Mouse (Mus musculus) lung, postnatal 4 days (tissue): Measurements from ENCODE around the gene Mks1.
"Not testable (repeated sequence)": the region's sequence is repeated elsewhere in the genome, so short reads cannot be mapped to it uniquely, and the experiment has no call there.

Experiments
- DNase-seq, 2 experiments: peaks; one replicate each; pipeline ENCODE4 v3.0.0; 2021

Gene Mks1

GRCm38 (mm10) chr11:87852690-87853596, at the start of gene Mks1:
TSS of gene Mks1 (plus strand) at chr11:87853215.
- peak; percentile 92 to 93 for DNase-seq

- peak in 1 of 2 experiments; percentile 29 for DNase-seq
These were observed 47.6 kb upstream of the Mks1 start for GRCm38 (mm10) chr11:87805448-87805847.

GRCm38 (mm10) chr11:87807433-87807832, 45.6 kb upstream of the Mks1 start:
- no peak for DNase-seq

- DNase-seq: no peak
These were observed 44.8 kb upstream of the Mks1 start for GRCm38 (mm10) chr11:87808236-87808635.

- DNase-seq: no peak
These were observed 41.6 kb upstream of the Mks1 start for GRCm38 (mm10) chr11:87811396-87811795.

- DNase-seq: no peak
These were observed 38.2 kb upstream of the Mks1 start for GRCm38 (mm10) chr11:87814831-87815230.

GRCm38 (mm10) chr11:87816707-87817442, 36.1 kb upstream of the Mks1 start:
- peak in 1 of 2 experiments; percentile 41 for DNase-seq

GRCm38 (mm10) chr11:87817443-87817773, 35.6 kb upstream of the Mks1 start:
- DNase-seq: no peak

- no peak for DNase-seq
These were observed 31.5 kb upstream of the Mks1 start for GRCm38 (mm10) chr11:87821502-87821901.

- no peak for DNase-seq
These were observed 24.6 kb upstream of the Mks1 start, which contains the start of gene Lpo for GRCm38 (mm10) chr11:87828239-87828900. TSS of gene Lpo (minus strand) at chr11:87828289.

GRCm38 (mm10) chr11:87840676-87841075, 12.3 kb upstream of the Mks1 start:
- DNase-seq: peak in 1 of 2 experiments; percentile 23

- no peak for DNase-seq
These were observed 11.6 kb upstream of the Mks1 start for GRCm38 (mm10) chr11:87841436-87841835.

- no peak for DNase-seq
These were observed 5.9 kb upstream of the Mks1 start for GRCm38 (mm10) chr11:87846968-87847600.

- no peak for DNase-seq
These were observed 5.1 kb upstream of the Mks1 start for GRCm38 (mm10) chr11:87847884-87848283.

GRCm38 (mm10) chr11:87853597-87853954, 561 bp downstream of the Mks1 start:
- peak in 1 of 2 experiments; percentile 17 for DNase-seq

- DNase-seq: no peak
These were observed 1.5 kb downstream of the Mks1 start for GRCm38 (mm10) chr11:87854550-87854949.

GRCm38 (mm10) chr11:87859273-87859672, 6.3 kb downstream of the Mks1 start:
- peak in 1 of 2 experiments; percentile 12 for DNase-seq

- no peak for DNase-seq
These were observed 7.4 kb downstream of the Mks1 start for GRCm38 (mm10) chr11:87860426-87860825.

- DNase-seq: no peak
These were observed 9.8 kb downstream of the Mks1 start for GRCm38 (mm10) chr11:87862805-87863204.

GRCm38 (mm10) chr11:87866891-87867290, 13.9 kb downstream of the Mks1 start:
- not testable (repeated sequence) for DNase-seq

- no peak for DNase-seq
These were observed 17.1 kb downstream of the Mks1 start for GRCm38 (mm10) chr11:87870096-87870495.

GRCm38 (mm10) chr11:87871766-87872165, 18.8 kb downstream of the Mks1 start:
- DNase-seq: no peak

- no peak for DNase-seq
These were observed 22.4 kb downstream of the Mks1 start, which contains the start of gene Epx for GRCm38 (mm10) chr11:87875436-87875835. TSS of gene Epx (minus strand) at chr11:87875536.
